Mouse (Mus musculus) megakaryocyte, embryonic 14.5 days (primary cell): ENCODE data around the gene Rsrc1.

Experiments
- FLI1 ChIP-seq: IDR thresholded peaks from 2 replicates; pipeline ENCODE4 v1.6.1; 2012; ENCODE audit warnings: low read length, inconsistent platforms, mixed read lengths
- GATA1 ChIP-seq: IDR thresholded peaks from 3 replicates; pipeline ENCODE4 v1.6.1; 2012; ENCODE audit warnings: mixed read lengths, low read length, inconsistent platforms, borderline replicate concordance

DNA sequence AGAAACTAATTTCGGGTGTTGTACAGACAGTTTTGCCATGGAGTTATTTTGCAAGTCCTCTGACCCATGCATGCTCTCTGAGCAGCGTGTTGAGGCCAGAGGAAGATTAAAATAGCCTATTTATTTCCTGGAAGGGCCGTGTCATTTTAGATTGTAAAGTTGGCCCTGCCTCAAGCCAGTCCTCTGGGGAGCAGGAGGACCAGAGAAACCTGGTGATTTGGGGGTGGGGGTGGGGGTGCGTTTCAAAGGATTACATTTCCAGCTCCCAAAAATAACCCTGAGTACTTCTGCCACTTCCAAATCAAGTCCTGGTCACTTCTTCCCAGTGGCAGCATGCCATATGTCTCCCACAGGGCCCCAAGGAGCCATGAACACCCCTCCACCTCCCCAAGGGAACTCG is 391.6 kb downstream of the Rsrc1 start:
- no peak for TF ChIP-seq GATA1
- TF ChIP-seq FLI1: no peak
